8 mouse cellular contexts compared by ENCODE assay signal in genomic region chr1:125519107-125519611, GRCm38 (mm10). TPM values are rescaled to one million over a fixed set of nuclear protein-coding genes. Genes with fewer than 3 reads are reported as not detected.
DNase-seq lines count a peak whose midpoint lies in the region; ATAC-seq and TF ChIP-seq lines count a peak whose summit lies in the region.

No protein-coding gene starts in this region.

- no peaks in the 10 kb centered on the region for H3K9me3 ChIP-seq in liver, embryonic 16.5 days (replicated peaks; ENCODE audit: control insufficient read depth, low read length)
- H3K9me3 ChIP-seq in stomach, embryonic 16.5 days (replicated peaks; ENCODE audit: control insufficient read depth, low read length): no peaks in the 10 kb centered on the region
- H3K9me3 ChIP-seq in limb, embryonic 10.5 days (replicated peaks): no peaks in the 10 kb centered on the region

- ATAC-seq in liver, embryonic 16.5 days (ENCODE audit: low read depth): peak; percentile 95
- ATAC-seq in stomach, embryonic 16.5 days (ENCODE audit: insufficient read depth, low FRiP score): peak; percentile 94

- no peak overlapping the region for H3K4me2 ChIP-seq in liver, embryonic 16.5 days (ENCODE audit: low read depth, low read length)
- H3K4me2 ChIP-seq in stomach, embryonic 16.5 days (ENCODE audit: low read depth, low read length): no peak overlapping the region

- H3K27ac ChIP-seq in gastrocnemius, adult 2 months: no peak overlapping the region
- H3K27ac ChIP-seq in liver, embryonic 16.5 days (ENCODE audit: low read length): peak overlapping the region; percentile 47; the same call in 1 of the 2 replicates
- H3K27ac ChIP-seq in stomach, embryonic 16.5 days (ENCODE audit: low read length): no peak overlapping the region
- no peak overlapping the region for H3K27ac ChIP-seq in limb, embryonic 10.5 days

- no peak overlapping the region for H3K9ac ChIP-seq in liver, embryonic 16.5 days (ENCODE audit: low read depth, low read length)
- H3K9ac ChIP-seq in stomach, embryonic 16.5 days (ENCODE audit: low read length): no peak overlapping the region

- intact Hi-C loops in gastrocnemius, adult 2 months (cut with DNase I): loop anchor here (5.0 kb wide), 1 partner anchor 43 kb away; the partner anchor contains the start of gene Slc35f5
- intact Hi-C loops in heart, postnatal 25 days (cut with DNase I): no loop called here

- TF ChIP-seq CTCF in gastrocnemius, adult 2 months (IDR thresholded peaks at IDR 0.05): peak; percentile 66

- H3K4me3 ChIP-seq in gastrocnemius, adult 2 months: no peak overlapping the region
- H3K4me3 ChIP-seq in liver, embryonic 16.5 days (ENCODE audit: low read depth, low read length): no peak overlapping the region
- H3K4me3 ChIP-seq in stomach, embryonic 16.5 days (replicated peaks; ENCODE audit: low read length): no peak overlapping the region
- no peak overlapping the region for H3K4me3 ChIP-seq in limb, embryonic 10.5 days

- H3K36me3 ChIP-seq in liver, embryonic 16.5 days (ENCODE audit: control insufficient read depth, insufficient read depth): no peaks in the 10 kb centered on the region
- H3K36me3 ChIP-seq in stomach, embryonic 16.5 days (ENCODE audit: control insufficient read depth, insufficient read depth, low read length): no peaks in the 10 kb centered on the region
- no peaks in the 10 kb centered on the region for H3K36me3 ChIP-seq in limb, embryonic 10.5 days

- 28% methylated on average over 5 of the region's 5 CpGs for WGBS in liver, embryonic 16.5 days (ENCODE audit: insufficient replicate concordance)
- WGBS in stomach, embryonic 16.5 days: 35% methylated on average over 5 of the region's 5 CpGs
- WGBS in limb, embryonic 10.5 days: 58% methylated on average over 5 of the region's 5 CpGs

- H3K27me3 ChIP-seq in liver, embryonic 16.5 days (ENCODE audit: control insufficient read depth, insufficient read depth, low read depth, low read length): no peaks in the 10 kb centered on the region
- H3K27me3 ChIP-seq in stomach, embryonic 16.5 days (ENCODE audit: control insufficient read depth, insufficient read depth, low read length): no peaks in the 10 kb centered on the region
- no peaks in the 10 kb centered on the region for H3K27me3 ChIP-seq in limb, embryonic 10.5 days (ENCODE audit: low read depth, poor library complexity, severe bottlenecking)

- H3K4me1 ChIP-seq in liver, embryonic 16.5 days (ENCODE audit: control insufficient read depth, low read depth, low read length): peaks cover 2% of the 10 kb centered on the region; the same call in 1 of the 2 replicates
- H3K4me1 ChIP-seq in stomach, embryonic 16.5 days (ENCODE audit: control insufficient read depth, insufficient read depth, low read length): peaks cover 3% of the 10 kb centered on the region; the same call in 1 of the 2 replicates
- no peaks in the 10 kb centered on the region for H3K4me1 ChIP-seq in limb, embryonic 10.5 days

- peak; percentile 39 for DNase-seq in gastrocnemius, adult 2 months
- DNase-seq in gastrocnemius, postnatal 10 days: no peak
- peak; percentile 89 for DNase-seq in R1 (ENCODE audit: low read depth, low spot score)
- DNase-seq in heart, postnatal 25 days (ENCODE audit: low spot score): peak; percentile 37
- no peak for DNase-seq in limb, embryonic 10.5 days (ENCODE audit: low spot score)
- DNase-seq in right cerebral cortex, postnatal 10 days (ENCODE audit: low spot score in 2 of 2): no peak

RNA-seq across cellular contexts. Expression of gene Slc35f5, which starts 41.2 kb away (rescaled TPM):
- 10 to 100 TPM; 21.7 to 26.2 TPM for total RNA-seq in gastrocnemius, adult 2 months (2021)
- 10 to 100 TPM; 23.6 to 26.4 TPM for total RNA-seq in gastrocnemius, postnatal 10 days (2021)
- 100 to 1,000 TPM; 119 to 131 TPM for total RNA-seq in heart, postnatal 25 days (2021)
- polyA plus RNA-seq in liver, embryonic 16.5 days (2015; fragmentation: Nextera tagmentation; extraction: Ambion mirVana): 31.0 and 32.7 TPM in 2 replicates
- 69.2 and 71.5 TPM in 2 replicates for polyA plus RNA-seq in stomach, embryonic 16.5 days (2015; fragmentation: Nextera tagmentation; extraction: Ambion mirVana)
- polyA plus RNA-seq in limb, embryonic 10.5 days (2016; fragmentation: Nextera tagmentation; extraction: Ambion mirVana): 18.2 and 25.3 TPM in 2 replicates

Comparison
In these comparisons a context has a peak if more than half of its experiments do, and no peak if none do; other contexts are left out.
1. DNase-seq: peak in gastrocnemius, adult 2 months (single experiment), R1 (single experiment) and heart, postnatal 25 days (single experiment); none in gastrocnemius, postnatal 10 days (single experiment), limb, embryonic 10.5 days (single experiment) and right cerebral cortex, postnatal 10 days (0 of 2).
2. RNA of gene Slc35f5, which starts 41.2 kb away (total RNA-seq): 119 to 131 TPM in heart, postnatal 25 days; 23.6 to 26.4 TPM in gastrocnemius, postnatal 10 days and 21.7 to 26.2 TPM in gastrocnemius, adult 2 months; every median in the first group is over 4 times any median in the second.